In the genomic region with DNA sequence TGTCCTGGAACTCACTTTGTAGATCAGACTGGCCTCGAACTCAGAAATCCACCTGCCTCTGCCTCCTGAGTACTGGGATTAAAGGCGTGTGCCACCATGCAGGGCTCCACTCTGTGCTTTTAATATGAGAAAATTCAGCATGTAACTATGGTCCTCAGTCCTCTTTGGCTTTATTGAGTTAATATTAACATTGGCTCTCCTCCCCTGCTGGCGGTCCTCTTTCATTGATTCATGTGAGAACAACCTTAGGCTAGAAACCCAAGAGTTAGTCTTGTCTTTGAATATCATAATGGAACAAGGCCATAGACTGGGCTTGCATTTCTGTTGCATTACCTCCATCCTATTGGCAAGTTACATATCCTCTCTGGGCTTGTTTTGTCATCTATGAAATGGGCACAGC, we compare ENCODE assay signal across 17 mouse cellular contexts.
"Had no signal": no experiment of that assay in that cellular context is flagged by ENCODE, and none has a peak within 500 bp of the region (broad histone marks: within the 10 kb centered on the region; RNA-seq: fewer than 3 reads in every experiment).

No protein-coding gene starts in this region.

- H3K27ac ChIP-seq: midbrain, embryonic 10.5 days; midbrain, embryonic 12.5 days; neural tube, embryonic 13.5 days; neural tube, embryonic 15.5 days had no signal

- H3K36me3 ChIP-seq: midbrain, embryonic 10.5 days; midbrain, embryonic 12.5 days; neural tube, embryonic 13.5 days; neural tube, embryonic 15.5 days had no signal

- H3K9ac ChIP-seq: lung, embryonic 14.5 days; midbrain, embryonic 12.5 days; neural tube, embryonic 13.5 days; neural tube, embryonic 15.5 days had no signal

- ATAC-seq: midbrain, embryonic 16.5 days had no signal

- H3K4me1 ChIP-seq: midbrain, embryonic 10.5 days; midbrain, embryonic 12.5 days; neural tube, embryonic 13.5 days; neural tube, embryonic 15.5 days had no signal

- H3K4me3 ChIP-seq: midbrain, embryonic 10.5 days; midbrain, embryonic 12.5 days; myocyte; neural tube, embryonic 13.5 days; neural tube, embryonic 15.5 days had no signal

- DNase-seq: lung, embryonic 14.5 days; lung, postnatal 4 days; midbrain, embryonic 14.5 days; retina, postnatal 1 day; right cerebral cortex, adult 18-20 months; right cerebral cortex, postnatal 25 days; right cerebral cortex, postnatal 4 days; spleen, adult 18-20 months; thymus, adult 18-20 months; thymus, postnatal 14 days; thymus, postnatal 36 days had no signal

- H3K4me2 ChIP-seq: lung, embryonic 14.5 days; midbrain, embryonic 12.5 days; neural tube, embryonic 13.5 days; neural tube, embryonic 15.5 days had no signal

- H3K9me3 ChIP-seq: midbrain, embryonic 10.5 days; midbrain, embryonic 12.5 days; neural tube, embryonic 13.5 days; neural tube, embryonic 15.5 days had no signal

- H3K27me3 ChIP-seq: midbrain, embryonic 12.5 days; neural tube, embryonic 13.5 days; neural tube, embryonic 15.5 days had no signal
